Mouse (Mus musculus) forebrain, embryonic 10.5 days (tissue): ENCODE results near the gene Tfr2. TPM values are rescaled to one million over a fixed set of nuclear protein-coding genes. Genes with fewer than 3 reads are reported as not detected.
A peak's percentile ranks its signal among the peaks of the same experiment; 100 is the strongest.

Source experiments
- DNase-seq: peaks from one replicate; pipeline ENCODE4 v3.0.0-alpha.2; 2017; ENCODE audit warnings: low spot score; ENCODE audit errors: extremely low spot score
- H3K27ac ChIP-seq: fragments of 300-500 bp; sonication (generic); 2 replicates; pipeline ENCODE4 v1.5.1; 2016; ENCODE audit warnings: mild to moderate bottlenecking
- H3K27me3 ChIP-seq: fragments of 300-500 bp; sonication (generic); 2 replicates; pipeline ENCODE4 v1.6.1; 2016; ENCODE audit warnings: mild to moderate bottlenecking; ENCODE audit not compliant: poor library complexity, severe bottlenecking
- H3K36me3 ChIP-seq: fragments of 300-500 bp; sonication (generic); replicated peaks from 2 replicates; pipeline ENCODE4 v1.6.1; 2016; ENCODE audit warnings: mild to moderate bottlenecking, moderate library complexity
- H3K4me1 ChIP-seq: fragments of 300-500 bp; sonication (generic); 2 replicates; pipeline ENCODE4 v1.6.1; 2016
- H3K4me3 ChIP-seq: fragments of 300-500 bp; sonication (generic); 2 replicates; pipeline ENCODE4 v1.5.1; 2016; ENCODE audit warnings: mild to moderate bottlenecking, moderate library complexity
- H3K9me3 ChIP-seq: fragments of 300-500 bp; sonication (generic); 2 replicates; pipeline ENCODE4 v1.6.1; 2016; ENCODE audit warnings: mild to moderate bottlenecking, moderate library complexity
- WGBS: fragments of 180-500 bp; shearing (Covaris S2); methylation state at CpG from one replicate; pipeline ENCODE4 v1.1.7; 2016; 5-methylcytosine and 5-hydroxymethylcytosine counted together
- polyA plus RNA-seq: library from polyadenylated mRNA; unstranded; fragments of >200 nt; fragmentation: Nextera tagmentation; extraction: Ambion mirVana; gene quantifications from 2 replicates; pipeline ENCODE4 v1.2.1, GENCODE M21; 2016

The Tfr2 gene
- polyA plus RNA-seq, 1 experiment from 2014 or later, result 2.5 TPM

GRCm38 (mm10) chr5:137544926-137545325 is 24.7 kb upstream of the Tfr2 start:
- DNase-seq, result no peak
- H3K4me1 ChIP-seq, result no peaks in the 10 kb centered on the region
- H3K4me3 ChIP-seq, result no peak overlapping the region
- no peak overlapping the region for H3K27ac ChIP-seq
- no peaks in the 10 kb centered on the region for H3K27me3 ChIP-seq
- WGBS, result 83% methylated on average over 6 of the region's 6 CpGs
- H3K9me3 ChIP-seq, result no peaks in the 10 kb centered on the region
- no peaks in the 10 kb centered on the region for H3K36me3 ChIP-seq

DNA sequence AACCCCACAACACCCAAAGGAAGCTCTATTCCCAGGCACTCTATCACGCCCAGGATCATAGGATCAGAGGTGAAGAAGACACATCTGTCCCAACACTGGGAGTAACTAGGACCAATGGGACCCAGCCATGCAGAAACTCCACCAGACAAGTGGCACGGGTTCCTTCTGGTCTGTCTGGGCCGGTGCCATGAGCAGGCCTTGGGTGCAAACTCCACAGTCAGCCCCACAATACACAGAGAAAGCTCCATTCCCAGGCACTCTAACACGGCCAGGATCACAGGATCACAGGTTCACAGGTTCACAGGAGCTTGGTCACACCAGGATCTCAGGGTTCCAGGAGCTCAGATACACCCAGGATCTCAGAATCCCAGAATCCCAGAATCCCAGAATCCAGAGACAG is 24.0 kb upstream of the Tfr2 start:
- WGBS, result 86% methylated on average over 4 of the region's 4 CpGs
- no peaks in the 10 kb centered on the region for H3K9me3 ChIP-seq
- H3K4me3 ChIP-seq, result no peak overlapping the region
- DNase-seq, result no peak
- no peaks in the 10 kb centered on the region for H3K36me3 ChIP-seq
- H3K27ac ChIP-seq, result no peak overlapping the region
- no peaks in the 10 kb centered on the region for H3K27me3 ChIP-seq
- no peaks in the 10 kb centered on the region for H3K4me1 ChIP-seq

- 90% methylated on average over 2 of the region's 2 CpGs for WGBS
- Histone ChIP-seq H3K27ac (no peak overlapping the region), H3K9me3 (no peaks in the 10 kb centered on the region), H3K36me3 (no peaks in the 10 kb centered on the region), H3K27me3 (peaks cover 16% of the 10 kb centered on the region), H3K4me1 (peaks cover 11% of the 10 kb centered on the region), H3K4me3 (no peak overlapping the region)
- DNase-seq, result no peak
These were observed 19.8 kb upstream of the Tfr2 start for GRCm38 (mm10) chr5:137549840-137550239.

- no peak for DNase-seq
These were observed 18.5 kb upstream of the Tfr2 start for GRCm38 (mm10) chr5:137551119-137551518.

GRCm38 (mm10) chr5:137553000-137553399 is 16.6 kb upstream of the Tfr2 start:
- Histone ChIP-seq H3K27me3 (peaks cover 20% of the 10 kb centered on the region), H3K36me3 (no peaks in the 10 kb centered on the region), H3K4me3 (peak overlapping the region; percentile 45), H3K27ac (no peak overlapping the region), H3K4me1 (peaks cover 11% of the 10 kb centered on the region), H3K9me3 (no peaks in the 10 kb centered on the region)
- no peak for DNase-seq
- 26% methylated on average over 6 of the region's 6 CpGs for WGBS

More at GRCm38 (mm10) chr5:137551119-137551518, 18.5 kb upstream of the Tfr2 start:
- no peak overlapping the region for H3K4me3 ChIP-seq
- no peaks in the 10 kb centered on the region for H3K9me3 ChIP-seq
- peaks cover 20% of the 10 kb centered on the region for H3K27me3 ChIP-seq
- no peak overlapping the region for H3K27ac ChIP-seq
- peaks cover 11% of the 10 kb centered on the region for H3K4me1 ChIP-seq
- H3K36me3 ChIP-seq, result no peaks in the 10 kb centered on the region
- 77% methylated on average over 5 of the region's 5 CpGs for WGBS

DNA sequence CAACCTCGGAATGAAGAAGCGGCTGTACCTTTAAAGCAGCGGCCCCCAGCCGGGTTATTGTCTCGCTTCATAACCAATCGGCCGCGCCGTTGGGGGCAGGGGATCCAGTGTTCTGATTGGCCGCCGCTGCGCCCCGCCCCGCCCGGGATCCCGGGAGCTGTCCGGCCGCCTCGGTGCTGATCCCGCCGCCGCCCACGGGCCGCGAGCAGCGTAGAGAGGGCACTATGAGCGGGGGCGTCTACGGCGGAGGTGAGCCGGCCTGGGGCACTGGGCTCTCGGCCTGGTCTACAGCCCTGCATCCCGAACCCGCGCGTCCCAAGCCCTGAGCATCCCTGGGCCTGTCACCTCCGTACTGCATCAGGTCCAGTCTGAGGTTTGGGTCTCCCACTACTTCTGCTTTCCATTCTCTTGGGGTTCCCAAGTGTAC is 16.2 kb upstream of the Tfr2 start, which contains the start of gene Actl6b:
Gene Actl6b, plus strand, starts transcription at position 107 of the 427 bp plus-strand sequence.
- peak within 1 kb of the TSS; percentile 45 for H3K4me3 ChIP-seq
- H3K4me1 ChIP-seq, result peaks cover 11% of the 10 kb centered on the region
- DNase-seq, result peak; percentile 79
- 1% methylated on average over 37 of the region's 37 CpGs for WGBS
- H3K36me3 ChIP-seq, result no peaks in the 10 kb centered on the region
- H3K27me3 ChIP-seq, result peaks cover 20% of the 10 kb centered on the region
- no peak within 1 kb of the TSS for H3K27ac ChIP-seq
- no peaks in the 10 kb centered on the region for H3K9me3 ChIP-seq

DNA sequence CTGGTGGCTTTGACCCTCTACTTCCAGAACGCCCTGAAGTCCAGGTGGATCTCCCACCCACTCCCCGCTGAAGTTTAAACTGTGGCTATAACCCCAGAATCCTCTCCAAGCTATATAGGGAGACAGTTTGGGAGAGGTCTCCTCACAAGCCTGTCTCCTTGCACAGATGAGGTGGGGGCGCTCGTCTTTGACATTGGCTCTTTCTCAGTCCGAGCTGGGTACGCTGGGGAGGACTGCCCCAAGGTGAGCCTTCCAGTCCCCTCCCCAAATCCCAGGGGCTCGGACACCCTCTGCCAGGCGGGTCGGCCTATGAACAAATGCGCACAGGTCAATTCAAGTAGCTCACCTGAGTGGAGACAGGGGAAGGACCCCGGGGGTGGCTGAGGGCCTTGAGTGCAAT is 15.7 kb upstream of the Tfr2 start:
- Histone ChIP-seq H3K27me3 (peaks cover 20% of the 10 kb centered on the region), H3K4me3 (peak overlapping the region; percentile 45), H3K4me1 (peaks cover 11% of the 10 kb centered on the region), H3K9me3 (no peaks in the 10 kb centered on the region), H3K27ac (no peak overlapping the region), H3K36me3 (no peaks in the 10 kb centered on the region)
- DNase-seq, result no peak
- 44% methylated on average over 11 of the region's 11 CpGs for WGBS

- no peaks in the 10 kb centered on the region for H3K27me3 ChIP-seq
- H3K36me3 ChIP-seq, result no peaks in the 10 kb centered on the region
- no peaks in the 10 kb centered on the region for H3K9me3 ChIP-seq
- no peak overlapping the region for H3K27ac ChIP-seq
- no peak overlapping the region for H3K4me3 ChIP-seq
- DNase-seq, result no peak
- H3K4me1 ChIP-seq, result no peaks in the 10 kb centered on the region
- 73% methylated on average over 6 of the region's 6 CpGs for WGBS
These were observed 8.1 kb upstream of the Tfr2 start for GRCm38 (mm10) chr5:137561556-137561955.

- no peaks in the 10 kb centered on the region for H3K9me3 ChIP-seq
- H3K4me3 ChIP-seq, result no peak overlapping the region
- no peak overlapping the region for H3K27ac ChIP-seq
- no peaks in the 10 kb centered on the region for H3K36me3 ChIP-seq
- H3K4me1 ChIP-seq, result no peaks in the 10 kb centered on the region
- DNase-seq, result no peak
- WGBS, result 79% methylated on average over 10 of the region's 10 CpGs
- no peaks in the 10 kb centered on the region for H3K27me3 ChIP-seq
These were observed 6.7 kb upstream of the Tfr2 start for GRCm38 (mm10) chr5:137562965-137563364.

- no peak overlapping the region for H3K4me3 ChIP-seq
- H3K9me3 ChIP-seq, result no peaks in the 10 kb centered on the region
- no peak overlapping the region for H3K27ac ChIP-seq
- no peak for DNase-seq
- peaks cover 11% of the 10 kb centered on the region; the same call in 1 of the 2 replicates for H3K4me1 ChIP-seq
- WGBS, result 76% methylated on average over 6 of the region's 6 CpGs
- H3K27me3 ChIP-seq, result no peaks in the 10 kb centered on the region
- no peaks in the 10 kb centered on the region for H3K36me3 ChIP-seq
These were observed 3.9 kb upstream of the Tfr2 start for GRCm38 (mm10) chr5:137565744-137566143.

GRCm38 (mm10) chr5:137566416-137566815 is 3.2 kb upstream of the Tfr2 start:
- no peaks in the 10 kb centered on the region for H3K9me3 ChIP-seq
- H3K4me3 ChIP-seq, result no peak overlapping the region
- H3K4me1 ChIP-seq, result peaks cover 11% of the 10 kb centered on the region; the same call in 1 of the 2 replicates
- H3K36me3 ChIP-seq, result no peaks in the 10 kb centered on the region
- WGBS, result 91% methylated on average over 5 of the region's 5 CpGs
- H3K27me3 ChIP-seq, result no peaks in the 10 kb centered on the region
- H3K27ac ChIP-seq, result no peak overlapping the region
- no peak for DNase-seq

GRCm38 (mm10) chr5:137568223-137568798 is 1.3 kb upstream of the Tfr2 start:
- peaks cover 11% of the 10 kb centered on the region; the same call in 1 of the 2 replicates for H3K4me1 ChIP-seq
- 89% methylated on average over 8 of the region's 8 CpGs for WGBS
- no peak for DNase-seq
- H3K9me3 ChIP-seq, result no peaks in the 10 kb centered on the region
- no peak overlapping the region for H3K27ac ChIP-seq
- H3K36me3 ChIP-seq, result no peaks in the 10 kb centered on the region
- H3K4me3 ChIP-seq, result no peak overlapping the region
- H3K27me3 ChIP-seq, result peaks cover 8% of the 10 kb centered on the region

GRCm38 (mm10) chr5:137569031-137569430 is 609 bp upstream of the Tfr2 start:
- Histone ChIP-seq H3K36me3 (no peaks in the 10 kb centered on the region), H3K9me3 (no peaks in the 10 kb centered on the region), H3K27ac (no peak overlapping the region), H3K4me3 (no peak overlapping the region), H3K27me3 (peaks cover 15% of the 10 kb centered on the region), H3K4me1 (peaks cover 11% of the 10 kb centered on the region)
- WGBS, result 74% methylated on average over 12 of the region's 12 CpGs
- DNase-seq, result no peak
